Mouse (Mus musculus): ENCODE data around the gene Pink1.

DNA sequence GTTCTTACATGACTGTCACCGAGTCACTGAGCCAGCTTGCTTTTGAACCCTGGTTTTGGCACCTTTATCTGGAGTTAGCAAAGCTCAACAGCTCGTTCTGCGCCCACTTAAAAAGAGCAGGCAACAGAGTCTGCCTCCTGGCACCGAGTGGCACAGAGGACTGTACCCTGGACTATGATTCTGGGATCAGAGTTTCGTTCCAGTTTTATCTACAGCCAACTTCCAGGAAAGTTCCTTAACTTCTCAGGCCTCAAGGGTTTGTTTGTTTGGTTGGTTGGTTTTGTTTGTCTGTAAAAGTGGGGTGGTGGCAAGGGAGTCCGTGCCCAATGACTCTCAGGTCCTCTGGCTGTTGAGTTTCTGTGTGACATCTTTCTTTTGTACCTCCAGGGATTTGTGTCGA lies 22.6 kb upstream of the Pink1 start:
- no peak for TF ChIP-seq ZNF384 (IDR thresholded peaks at IDR 0.05; ENCODE audit: low read depth, low read length)
- no peak for TF ChIP-seq ZC3H11A (IDR thresholded peaks at IDR 0.05; ENCODE audit: borderline replicate concordance, low read depth, low read length)
- no peak for TF ChIP-seq HCFC1 (IDR thresholded peaks at IDR 0.05; ENCODE audit: borderline replicate concordance, insufficient read depth, low read length)
- no peak for TF ChIP-seq CHD2 (IDR thresholded peaks at IDR 0.05; ENCODE audit: low read depth, low read length)
- no peak for TF ChIP-seq MAFK (IDR thresholded peaks at IDR 0.05; ENCODE audit: insufficient read depth, low read depth, low read length)

Measured in ES-E14 (cell line).